Mouse (Mus musculus) midbrain, postnatal 0 days (tissue): ENCODE measurements around the gene Satb1. TPM values are rescaled to one million over a fixed set of nuclear protein-coding genes. Genes with fewer than 3 reads are reported as not detected.

Experiments
- ATAC-seq: fragments of 200-750 bp; cut with Nextera tagmentation; 2 replicates; pipeline ENCODE4 v1.8.0; 2017; ENCODE audit warnings: moderate number of reproducible peaks, mild to moderate bottlenecking, moderate TSS enrichment, moderate library complexity; ENCODE audit not compliant: low FRiP score
- DNase-seq: peaks from one replicate; pipeline ENCODE4 v3.0.0-alpha.2; 2015; ENCODE audit warnings: low spot score
- H3K27ac ChIP-seq: fragments of 300-500 bp; sonication (generic); 2 replicates; pipeline ENCODE4 v1.5.1; 2014; ENCODE audit warnings: low read depth, mild to moderate bottlenecking, low read length, mixed read lengths
- H3K27me3 ChIP-seq: fragments of 300-500 bp; sonication (generic); 2 replicates; pipeline ENCODE4 v1.6.1; 2014; ENCODE audit warnings: low read length, control low read depth, mixed read lengths; ENCODE audit not compliant: insufficient read depth
- H3K36me3 ChIP-seq: fragments of 300-500 bp; sonication (generic); 2 replicates; pipeline ENCODE4 v1.6.1; 2014; ENCODE audit warnings: low read length, control low read depth, mixed read lengths; ENCODE audit not compliant: insufficient read depth
- H3K4me1 ChIP-seq: fragments of 300-500 bp; sonication (generic); 2 replicates; pipeline ENCODE4 v1.6.1; 2014; ENCODE audit warnings: mild to moderate bottlenecking, control low read depth, antibody characterized with exemption, low read length, mixed read lengths; ENCODE audit not compliant: insufficient read depth
- H3K4me2 ChIP-seq: fragments of 300-500 bp; sonication (generic); 2 replicates; pipeline ENCODE4 v1.6.1; 2014; ENCODE audit warnings: low read depth, mild to moderate bottlenecking, low read length, mixed read lengths; ENCODE audit not compliant: poor library complexity, severe bottlenecking
- H3K4me3 ChIP-seq: fragments of 300-500 bp; sonication (generic); 2 replicates; pipeline ENCODE4 v1.5.1; 2014; ENCODE audit warnings: low read depth, mild to moderate bottlenecking, low read length, moderate library complexity
- H3K9ac ChIP-seq: fragments of 300-500 bp; sonication (generic); replicated peaks from 2 replicates; pipeline ENCODE4 v1.6.1; 2014; ENCODE audit warnings: mild to moderate bottlenecking, low read length, moderate library complexity, mixed read lengths; ENCODE audit not compliant: poor library complexity, severe bottlenecking
- H3K9me3 ChIP-seq: fragments of 300-500 bp; sonication (generic); 2 replicates; pipeline ENCODE4 v1.6.1; 2016; ENCODE audit warnings: low read length, control low read depth
- CTCF ChIP-seq: IDR thresholded peaks from 2 replicates; pipeline ENCODE4 v1.5.1; 2016; ENCODE audit warnings: antibody characterized with exemption, mild to moderate bottlenecking
- WGBS: fragments of 180-500 bp; shearing (Covaris S2); extraction: QIAGEN DNeasy Blood & Tissue Kit; methylation state at CpG from one replicate; pipeline ENCODE4 v1.1.7; 2014; 5-methylcytosine and 5-hydroxymethylcytosine counted together
- polyA plus RNA-seq: library from polyadenylated mRNA; unstranded; fragments of >200 nt; fragmentation: Nextera tagmentation; extraction: Ambion mirVana; gene quantifications from 2 replicates; pipeline ENCODE4 v1.2.1, GENCODE M21; 2015
- total RNA-seq: library from RNA; depleted of rRNA; stranded (reverse); fragments of >200 nt; gene quantifications from 2 replicates; pipeline ENCODE4 v1.2.3, GENCODE M21; 2014

The Satb1 gene
- total and polyA plus RNA-seq, 2 experiments from 2014 or later, result 13.6 to 29.8 TPM

DNA sequence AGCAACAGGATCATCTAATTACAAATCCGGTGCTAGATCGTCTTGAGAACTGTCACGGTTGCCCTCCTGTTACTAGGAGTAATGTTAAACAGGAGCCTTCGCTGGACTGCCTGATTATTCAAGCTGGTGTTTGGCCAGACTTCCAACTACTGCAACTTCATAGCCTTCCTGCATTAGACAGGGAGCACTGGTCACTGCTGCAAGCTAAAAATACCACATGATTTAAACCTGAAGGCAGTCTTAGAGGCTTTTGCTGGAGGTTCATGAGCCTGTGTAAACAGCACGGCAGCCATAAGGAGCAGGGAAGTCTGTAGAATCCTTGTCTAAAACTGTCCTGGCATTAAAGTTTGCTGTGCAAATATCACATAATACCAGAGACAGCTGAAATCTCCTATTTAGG is 25.7 kb downstream of the Satb1 start:
- Histone ChIP-seq H3K27ac (no peak overlapping the region), H3K4me1 (peaks cover 3% of the 10 kb centered on the region; the same call in 1 of the 2 replicates), H3K4me2 (no peak overlapping the region), H3K36me3 (no peaks in the 10 kb centered on the region), H3K27me3 (no peaks in the 10 kb centered on the region), H3K4me3 (no peak overlapping the region), H3K9me3 (no peaks in the 10 kb centered on the region), H3K9ac (no peak overlapping the region)
- WGBS, result 37% methylated on average over 5 of the region's 5 CpGs
- ATAC-seq (no peak), DNase-seq (no peak)
- no peak for TF ChIP-seq CTCF

GRCm38 (mm10) chr17:51806124-51806960 is 26.7 kb downstream of the Satb1 start:
- Histone ChIP-seq H3K36me3 (no peaks in the 10 kb centered on the region), H3K27ac (peak overlapping the region; percentile 26; the same call in 1 of the 2 replicates), H3K9ac (no peak overlapping the region), H3K9me3 (no peaks in the 10 kb centered on the region), H3K4me1 (peaks cover 3% of the 10 kb centered on the region; the same call in 1 of the 2 replicates), H3K4me2 (no peak overlapping the region), H3K27me3 (no peaks in the 10 kb centered on the region), H3K4me3 (no peak overlapping the region)
- ATAC-seq (no peak), DNase-seq (peak; percentile 31)
- WGBS, result 59% methylated on average over 12 of the region's 12 CpGs
- TF ChIP-seq CTCF, result no peak

DNA sequence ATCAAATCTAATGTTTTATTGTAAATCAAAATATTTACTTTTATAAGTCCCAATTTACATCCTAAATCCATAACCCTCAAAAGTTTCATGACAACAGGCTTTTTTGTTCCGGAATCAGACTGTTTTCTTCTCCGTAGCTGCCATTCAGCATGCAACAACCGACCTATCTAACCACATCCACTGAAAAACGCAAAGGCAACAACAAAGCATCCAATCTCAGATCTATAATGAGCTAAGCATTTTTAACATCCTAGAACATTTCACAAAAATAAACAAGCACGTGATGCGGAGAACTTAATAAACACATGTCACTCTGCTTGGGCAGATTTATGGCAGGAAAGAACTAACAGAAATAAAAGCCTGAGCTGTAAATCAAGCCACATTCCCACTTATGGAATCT is 32.9 kb downstream of the Satb1 start:
- H3K36me3 ChIP-seq, result no peaks in the 10 kb centered on the region
- H3K9ac ChIP-seq, result no peak overlapping the region
- no peaks in the 10 kb centered on the region for H3K9me3 ChIP-seq
- H3K4me2 ChIP-seq, result no peak overlapping the region
- TF ChIP-seq CTCF, result no peak
- H3K4me3 ChIP-seq, result no peak overlapping the region
- WGBS, result 88% methylated on average over 6 of the region's 6 CpGs
- no peaks in the 10 kb centered on the region for H3K4me1 ChIP-seq
- DNase-seq, result no peak
- H3K27me3 ChIP-seq, result no peaks in the 10 kb centered on the region
- H3K27ac ChIP-seq, result no peak overlapping the region
- no peak for ATAC-seq

DNA sequence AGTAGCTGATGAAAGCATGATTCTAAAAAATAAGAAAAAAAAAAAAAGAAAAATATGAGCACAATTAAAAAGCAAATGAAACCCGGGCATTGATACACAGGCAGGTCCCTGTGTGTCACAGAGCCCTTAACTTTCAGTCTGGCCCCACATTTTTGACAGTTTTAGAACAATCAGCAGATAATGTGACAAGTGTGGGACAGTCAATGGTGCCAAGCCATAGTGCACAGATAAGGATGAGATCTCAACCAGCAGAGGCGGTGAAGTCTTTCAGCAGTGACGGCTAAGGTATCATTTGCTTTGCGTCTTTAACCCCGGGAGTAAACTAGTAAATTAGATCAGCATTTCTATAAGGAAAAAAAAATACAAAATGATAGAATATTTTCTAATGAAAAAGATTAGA is 36.6 kb downstream of the Satb1 start:
- no peaks in the 10 kb centered on the region for H3K4me1 ChIP-seq
- H3K4me2 ChIP-seq, result no peak overlapping the region
- no peaks in the 10 kb centered on the region for H3K36me3 ChIP-seq
- H3K9ac ChIP-seq, result no peak overlapping the region
- H3K27ac ChIP-seq, result no peak overlapping the region
- H3K27me3 ChIP-seq, result no peaks in the 10 kb centered on the region
- H3K9me3 ChIP-seq, result no peaks in the 10 kb centered on the region
- DNase-seq, result no peak
- H3K4me3 ChIP-seq, result no peak overlapping the region
- no peak for ATAC-seq
- 91% methylated on average over 5 of the region's 5 CpGs for WGBS
- TF ChIP-seq CTCF, result no peak

- Histone ChIP-seq H3K9ac (no peak overlapping the region), H3K4me2 (no peak overlapping the region), H3K4me3 (no peak overlapping the region), H3K4me1 (no peaks in the 10 kb centered on the region), H3K27me3 (no peaks in the 10 kb centered on the region), H3K9me3 (no peaks in the 10 kb centered on the region), H3K36me3 (no peaks in the 10 kb centered on the region), H3K27ac (no peak overlapping the region)
- no peak for TF ChIP-seq CTCF
- ATAC-seq (no peak), DNase-seq (no peak)
- 43% methylated on average over 5 of the region's 5 CpGs for WGBS
These were observed 41.9 kb downstream of the Satb1 start for GRCm38 (mm10) chr17:51791226-51791625.

DNA sequence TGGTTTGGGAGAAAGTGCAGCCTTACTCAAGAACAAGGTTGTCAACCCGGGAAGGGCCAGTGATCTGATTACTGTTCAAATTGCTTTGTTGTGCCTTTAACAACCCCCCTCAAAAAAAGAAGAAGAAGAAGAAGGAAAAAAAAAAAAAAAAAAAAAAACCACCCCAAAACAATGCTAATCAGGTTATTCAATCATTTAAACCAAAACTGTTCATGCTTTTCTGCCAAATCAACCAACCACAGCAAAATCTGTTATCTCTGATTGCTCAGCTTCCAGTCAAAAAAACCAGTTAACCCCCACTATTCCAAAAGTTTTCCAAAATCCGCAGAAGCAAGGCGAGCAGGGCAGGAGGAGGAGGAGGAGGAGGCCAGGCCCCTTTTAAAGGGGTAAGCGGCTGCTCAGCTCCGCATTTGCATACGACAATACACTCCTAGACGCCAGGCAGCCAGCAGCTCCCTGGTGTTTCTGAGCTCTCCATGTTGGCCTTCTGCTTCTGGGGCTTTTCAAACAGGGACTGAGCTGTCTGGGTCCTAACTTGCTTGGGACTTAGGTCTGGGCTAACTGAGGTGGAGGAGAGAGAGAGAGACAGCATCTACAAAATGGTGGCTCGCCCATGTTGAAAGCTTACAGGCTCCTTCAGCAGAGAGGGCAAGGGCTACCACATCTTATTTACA is 42.6 kb downstream of the Satb1 start:
- DNase-seq (no peak), ATAC-seq (no peak)
- Histone ChIP-seq H3K4me2 (peak overlapping the region; percentile 31; the same call in 1 of the 2 replicates), H3K36me3 (no peaks in the 10 kb centered on the region), H3K27me3 (no peaks in the 10 kb centered on the region), H3K9ac (no peak overlapping the region), H3K27ac (no peak overlapping the region), H3K4me3 (no peak overlapping the region), H3K4me1 (no peaks in the 10 kb centered on the region), H3K9me3 (no peaks in the 10 kb centered on the region)
- no peak for TF ChIP-seq CTCF
- WGBS, result 14% methylated on average over 8 of the region's 8 CpGs
